Mouse (Mus musculus): ENCODE data around the gene Zfyve26.
"Not testable (repeated sequence)": the region's sequence is repeated elsewhere in the genome, so short reads cannot be mapped to it uniquely, and the experiment has no call there.

Zfyve26 gene

GRCm38 (mm10) chr12:79296126-79296816 lies at the start of gene Zfyve26:
Gene Zfyve26, minus strand, starts transcription at chr12:79296304.
- in situ Hi-C loops (cut with MboI; ENCODE audit: low pct_unique_long_range_greater_than_20kb in 1 of 2, low sequenced_read_pairs in 2 of 2, unreplicated experiment in 1 of 2) = no loop called here

- in situ Hi-C loops (cut with MboI; ENCODE audit: low pct_unique_long_range_greater_than_20kb in 1 of 2, low sequenced_read_pairs in 2 of 2, unreplicated experiment in 1 of 2) = loop anchor here in 1 of 2 experiments (10.0 kb wide), 1 partner anchor 803 kb away; no protein-coding TSS in a partner anchor
Measured at GRCm38 (mm10) chr12:79341291-79341845, 45.3 kb upstream of the Zfyve26 start.

GRCm38 (mm10) chr12:79340513-79340912 lies 44.4 kb upstream of the Zfyve26 start:
- in situ Hi-C loops (cut with MboI; ENCODE audit: low pct_unique_long_range_greater_than_20kb in 1 of 2, low sequenced_read_pairs in 2 of 2, unreplicated experiment in 1 of 2) = loop anchor here in 1 of 2 experiments (10.0 kb wide), 1 partner anchor 804 kb away; no protein-coding TSS in a partner anchor

- in situ Hi-C loops (cut with MboI; ENCODE audit: low pct_unique_long_range_greater_than_20kb in 1 of 2, low sequenced_read_pairs in 2 of 2, unreplicated experiment in 1 of 2) = no loop called here
Measured at GRCm38 (mm10) chr12:79338791-79339190, 42.7 kb upstream of the Zfyve26 start.

- in situ Hi-C loops (cut with MboI; ENCODE audit: low pct_unique_long_range_greater_than_20kb in 1 of 2, low sequenced_read_pairs in 2 of 2, unreplicated experiment in 1 of 2) = no loop called here
Measured at GRCm38 (mm10) chr12:79331722-79332121, 35.6 kb upstream of the Zfyve26 start.

GRCm38 (mm10) chr12:79330571-79330970 lies 34.5 kb upstream of the Zfyve26 start:
- in situ Hi-C loops (cut with MboI; ENCODE audit: low pct_unique_long_range_greater_than_20kb in 1 of 2, low sequenced_read_pairs in 2 of 2, unreplicated experiment in 1 of 2) = no loop called here

GRCm38 (mm10) chr12:79327868-79328267 lies 31.8 kb upstream of the Zfyve26 start:
- in situ Hi-C loops (cut with MboI; ENCODE audit: low pct_unique_long_range_greater_than_20kb in 1 of 2, low sequenced_read_pairs in 2 of 2, unreplicated experiment in 1 of 2) = no loop called here

GRCm38 (mm10) chr12:79326745-79327144 lies 30.6 kb upstream of the Zfyve26 start:
- in situ Hi-C loops (cut with MboI; ENCODE audit: low pct_unique_long_range_greater_than_20kb in 1 of 2, low sequenced_read_pairs in 2 of 2, unreplicated experiment in 1 of 2) = no loop called here

GRCm38 (mm10) chr12:79326236-79326635 lies 30.1 kb upstream of the Zfyve26 start:
- in situ Hi-C loops (cut with MboI; ENCODE audit: low pct_unique_long_range_greater_than_20kb in 1 of 2, low sequenced_read_pairs in 2 of 2, unreplicated experiment in 1 of 2) = no loop called here

GRCm38 (mm10) chr12:79322539-79322938 lies 26.4 kb upstream of the Zfyve26 start:
- in situ Hi-C loops (cut with MboI; ENCODE audit: low pct_unique_long_range_greater_than_20kb in 1 of 2, low sequenced_read_pairs in 2 of 2, unreplicated experiment in 1 of 2) = not testable (repeated sequence)

GRCm38 (mm10) chr12:79320895-79321294 lies 24.8 kb upstream of the Zfyve26 start:
- in situ Hi-C loops (cut with MboI; ENCODE audit: low pct_unique_long_range_greater_than_20kb in 1 of 2, low sequenced_read_pairs in 2 of 2, unreplicated experiment in 1 of 2) = no loop called here

GRCm38 (mm10) chr12:79317339-79317738 lies 21.2 kb upstream of the Zfyve26 start:
- in situ Hi-C loops (cut with MboI; ENCODE audit: low pct_unique_long_range_greater_than_20kb in 1 of 2, low sequenced_read_pairs in 2 of 2, unreplicated experiment in 1 of 2) = no loop called here

- in situ Hi-C loops (cut with MboI; ENCODE audit: low pct_unique_long_range_greater_than_20kb in 1 of 2, low sequenced_read_pairs in 2 of 2, unreplicated experiment in 1 of 2) = no loop called here
Measured at GRCm38 (mm10) chr12:79313721-79314120, 17.6 kb upstream of the Zfyve26 start.

GRCm38 (mm10) chr12:79306013-79306412 lies 9.9 kb upstream of the Zfyve26 start:
- in situ Hi-C loops (cut with MboI; ENCODE audit: low pct_unique_long_range_greater_than_20kb in 1 of 2, low sequenced_read_pairs in 2 of 2, unreplicated experiment in 1 of 2) = no loop called here

GRCm38 (mm10) chr12:79305131-79305530 lies 9.0 kb upstream of the Zfyve26 start:
- in situ Hi-C loops (cut with MboI; ENCODE audit: low pct_unique_long_range_greater_than_20kb in 1 of 2, low sequenced_read_pairs in 2 of 2, unreplicated experiment in 1 of 2) = no loop called here

- in situ Hi-C loops (cut with MboI; ENCODE audit: low pct_unique_long_range_greater_than_20kb in 1 of 2, low sequenced_read_pairs in 2 of 2, unreplicated experiment in 1 of 2) = no loop called here
Measured at GRCm38 (mm10) chr12:79301802-79302201, 5.7 kb upstream of the Zfyve26 start.

GRCm38 (mm10) chr12:79297884-79298636 lies 2.0 kb upstream of the Zfyve26 start:
- in situ Hi-C loops (cut with MboI; ENCODE audit: low pct_unique_long_range_greater_than_20kb in 1 of 2, low sequenced_read_pairs in 2 of 2, unreplicated experiment in 1 of 2) = no loop called here

GRCm38 (mm10) chr12:79297121-79297576 lies 1.0 kb upstream of the Zfyve26 start, which contains the start of gene Rad51b:
Gene Rad51b, plus strand, starts transcription at chr12:79297282.
- in situ Hi-C loops (cut with MboI; ENCODE audit: low pct_unique_long_range_greater_than_20kb in 1 of 2, low sequenced_read_pairs in 2 of 2, unreplicated experiment in 1 of 2) = no loop called here

GRCm38 (mm10) chr12:79292874-79293273 lies 3.2 kb downstream of the Zfyve26 start:
- in situ Hi-C loops (cut with MboI; ENCODE audit: low pct_unique_long_range_greater_than_20kb in 1 of 2, low sequenced_read_pairs in 2 of 2, unreplicated experiment in 1 of 2) = no loop called here

Measured in mouse embryonic stem cell (cell line).